11 mouse cellular contexts compared by ENCODE assay signal in genomic region chr9:35326644-35327263, GRCm38 (mm10). TPM values are rescaled to one million over a fixed set of nuclear protein-coding genes. Genes with fewer than 3 reads are reported as not detected.
DNase-seq lines count a peak whose midpoint lies in the region; ATAC-seq and TF ChIP-seq lines count a peak whose summit lies in the region.
"Had no signal": no experiment of that assay in that cellular context is flagged by ENCODE, and none has a peak within 500 bp of the region (broad histone marks: within the 10 kb centered on the region; RNA-seq: fewer than 3 reads in every experiment).

No protein-coding gene starts in this region.

- H3K9me3 ChIP-seq in forebrain, embryonic 12.5 days = no peaks in the 10 kb centered on the region
- H3K9me3 ChIP-seq in forebrain, embryonic 16.5 days (ENCODE audit: control insufficient read depth, low read length) = no peaks in the 10 kb centered on the region
- H3K9me3 ChIP-seq in midbrain, embryonic 10.5 days (replicated peaks) = no peaks in the 10 kb centered on the region
- no peaks in the 10 kb centered on the region for H3K9me3 ChIP-seq in midbrain, embryonic 13.5 days
- no peaks in the 10 kb centered on the region for H3K9me3 ChIP-seq in forebrain, embryonic 13.5 days (replicated peaks)
- H3K9me3 ChIP-seq: neural tube, embryonic 15.5 days had no signal

- no peak overlapping the region for H3K4me3 ChIP-seq in forebrain, embryonic 12.5 days (replicated peaks)
- no peak overlapping the region for H3K4me3 ChIP-seq in forebrain, embryonic 16.5 days (replicated peaks; ENCODE audit: low read length)
- H3K4me3 ChIP-seq in midbrain, embryonic 10.5 days = no peak overlapping the region
- no peak overlapping the region for H3K4me3 ChIP-seq in midbrain, embryonic 13.5 days (replicated peaks)
- H3K4me3 ChIP-seq in forebrain, embryonic 13.5 days = no peak overlapping the region
- H3K4me3 ChIP-seq in gastrocnemius, adult 2 months = no peak overlapping the region
- H3K4me3 ChIP-seq: neural tube, embryonic 15.5 days had no signal

- no peak for TF ChIP-seq CTCF in gastrocnemius, adult 2 months (IDR thresholded peaks at IDR 0.05)

- WGBS in forebrain, embryonic 12.5 days = 42% methylated on average over 7 of the region's 7 CpGs
- WGBS in forebrain, embryonic 16.5 days = 44% methylated on average over 7 of the region's 7 CpGs
- WGBS in midbrain, embryonic 10.5 days = 62% methylated on average over 7 of the region's 7 CpGs
- 71% methylated on average over 7 of the region's 7 CpGs for WGBS in midbrain, embryonic 13.5 days
- 38% methylated on average over 7 of the region's 7 CpGs for WGBS in forebrain, embryonic 13.5 days

- no peak overlapping the region for H3K4me2 ChIP-seq in forebrain, embryonic 12.5 days
- no peak overlapping the region for H3K4me2 ChIP-seq in forebrain, embryonic 16.5 days (ENCODE audit: low read length)
- H3K4me2 ChIP-seq in midbrain, embryonic 13.5 days (replicated peaks) = no peak overlapping the region
- H3K4me2 ChIP-seq in forebrain, embryonic 13.5 days = no peak overlapping the region
- H3K4me2 ChIP-seq: neural tube, embryonic 15.5 days had no signal

- intact Hi-C loops in gastrocnemius, adult 2 months (cut with DNase I) = no loop called here

- peak overlapping the region; percentile 65 for H3K27ac ChIP-seq in forebrain, embryonic 12.5 days
- H3K27ac ChIP-seq in forebrain, embryonic 16.5 days (ENCODE audit: low read length) = no peak overlapping the region
- H3K27ac ChIP-seq in midbrain, embryonic 10.5 days (replicated peaks) = 0 out of 2 replicates have a peak overlapping the region, but pooled peaks have one; percentile 7
- H3K27ac ChIP-seq in midbrain, embryonic 13.5 days = no peak overlapping the region
- peak overlapping the region; percentile 59; the same call in 1 of the 2 replicates for H3K27ac ChIP-seq in forebrain, embryonic 13.5 days
- no peak overlapping the region for H3K27ac ChIP-seq in gastrocnemius, adult 2 months
- H3K27ac ChIP-seq: neural tube, embryonic 15.5 days had no signal

- H3K36me3 ChIP-seq in forebrain, embryonic 12.5 days (replicated peaks) = no peaks in the 10 kb centered on the region
- no peaks in the 10 kb centered on the region for H3K36me3 ChIP-seq in forebrain, embryonic 16.5 days (ENCODE audit: control insufficient read depth, insufficient read depth)
- no peaks in the 10 kb centered on the region for H3K36me3 ChIP-seq in midbrain, embryonic 10.5 days
- H3K36me3 ChIP-seq in midbrain, embryonic 13.5 days = no peaks in the 10 kb centered on the region
- H3K36me3 ChIP-seq in forebrain, embryonic 13.5 days (ENCODE audit: poor library complexity, severe bottlenecking) = no peaks in the 10 kb centered on the region
- H3K36me3 ChIP-seq: neural tube, embryonic 15.5 days had no signal

- ATAC-seq in forebrain, embryonic 12.5 days (ENCODE audit: low FRiP score) = peak; percentile 20; the same call in 1 of the 2 replicates
- ATAC-seq in forebrain, embryonic 16.5 days = no peak
- ATAC-seq in midbrain, embryonic 13.5 days = no peak
- ATAC-seq in forebrain, embryonic 13.5 days = no peak

- peaks cover 70% of the 10 kb centered on the region for H3K27me3 ChIP-seq in forebrain, embryonic 12.5 days
- no peaks in the 10 kb centered on the region for H3K27me3 ChIP-seq in forebrain, embryonic 16.5 days (replicated peaks; ENCODE audit: control insufficient read depth, insufficient read depth, low read length)
- H3K27me3 ChIP-seq in midbrain, embryonic 10.5 days (ENCODE audit: low read depth, poor library complexity, severe bottlenecking) = peaks cover 93% of the 10 kb centered on the region
- peaks cover 77% of the 10 kb centered on the region for H3K27me3 ChIP-seq in midbrain, embryonic 13.5 days
- peaks cover 37% of the 10 kb centered on the region for H3K27me3 ChIP-seq in forebrain, embryonic 13.5 days

- DNase-seq in midbrain, embryonic 10.5 days (ENCODE audit: low spot score) = no peak
- DNase-seq in mesoderm, embryonic 11.5 days (ENCODE audit: low read depth, low spot score) = peak; percentile 58
- DNase-seq in yolk sac, embryonic 10.5 days (ENCODE audit: low spot score) = no peak
- DNase-seq in gastrocnemius, adult 2 months = no peak
- DNase-seq: adrenal gland, postnatal 36 days; cerebellum, adult 2 months had no signal

- no peak overlapping the region for H3K9ac ChIP-seq in forebrain, embryonic 12.5 days
- H3K9ac ChIP-seq in forebrain, embryonic 16.5 days (replicated peaks; ENCODE audit: low read depth, low read length) = no peak overlapping the region
- H3K9ac ChIP-seq in midbrain, embryonic 13.5 days (replicated peaks) = no peak overlapping the region
- no peak overlapping the region for H3K9ac ChIP-seq in forebrain, embryonic 13.5 days
- H3K9ac ChIP-seq: neural tube, embryonic 15.5 days had no signal

- H3K4me1 ChIP-seq in forebrain, embryonic 12.5 days = peaks cover 42% of the 10 kb centered on the region
- H3K4me1 ChIP-seq in forebrain, embryonic 16.5 days (replicated peaks; ENCODE audit: control insufficient read depth, insufficient read depth, low read length) = peaks cover 15% of the 10 kb centered on the region
- peaks cover 62% of the 10 kb centered on the region for H3K4me1 ChIP-seq in midbrain, embryonic 10.5 days
- peaks cover 23% of the 10 kb centered on the region for H3K4me1 ChIP-seq in midbrain, embryonic 13.5 days (replicated peaks)
- H3K4me1 ChIP-seq in forebrain, embryonic 13.5 days = peaks cover 51% of the 10 kb centered on the region

RNA-seq across cellular contexts. Expression of gene Rpusd4, which starts 59.1 kb away (rescaled TPM):
- polyA plus RNA-seq in forebrain, embryonic 12.5 days (2016; fragmentation: Nextera tagmentation; extraction: Ambion mirVana) = 25.6 and 27.9 TPM in 2 replicates
- polyA plus RNA-seq in forebrain, embryonic 16.5 days (2015; fragmentation: Nextera tagmentation; extraction: Ambion mirVana) = 19.7 and 23.1 TPM in 2 replicates
- polyA plus RNA-seq in midbrain, embryonic 10.5 days (2016; fragmentation: Nextera tagmentation; extraction: Ambion mirVana) = 28.6 and 32.2 TPM in 2 replicates
- 20.3 and 24.1 TPM in 2 replicates for polyA plus RNA-seq in midbrain, embryonic 13.5 days (2015; fragmentation: Nextera tagmentation; extraction: Ambion mirVana)
- 22.0 and 23.5 TPM in 2 replicates for polyA plus RNA-seq in forebrain, embryonic 13.5 days (2015; fragmentation: Nextera tagmentation; extraction: Ambion mirVana)
- total RNA-seq in gastrocnemius, adult 2 months (2021) = 1 to 10 TPM; 6.8 to 7.5 TPM

RNA-seq across cellular contexts. Expression of gene Fam118b, which starts 59.1 kb away (rescaled TPM):
- 73.9 TPM in 2 replicates for polyA plus RNA-seq in forebrain, embryonic 12.5 days (2016; fragmentation: Nextera tagmentation; extraction: Ambion mirVana)
- 86.8 and 92.5 TPM in 2 replicates for polyA plus RNA-seq in forebrain, embryonic 16.5 days (2015; fragmentation: Nextera tagmentation; extraction: Ambion mirVana)
- polyA plus RNA-seq in midbrain, embryonic 10.5 days (2016; fragmentation: Nextera tagmentation; extraction: Ambion mirVana) = 71.7 and 72.7 TPM in 2 replicates
- polyA plus RNA-seq in midbrain, embryonic 13.5 days (2015; fragmentation: Nextera tagmentation; extraction: Ambion mirVana) = 83.1 and 86.8 TPM in 2 replicates
- 88.5 and 88.8 TPM in 2 replicates for polyA plus RNA-seq in forebrain, embryonic 13.5 days (2015; fragmentation: Nextera tagmentation; extraction: Ambion mirVana)
- 10 to 100 TPM; 24.3 to 29.8 TPM for total RNA-seq in gastrocnemius, adult 2 months (2021)

Comparison
In these comparisons a context has a peak if more than half of its experiments do, and no peak if none do; other contexts are left out.
1. H3K27ac ChIP-seq: peak in forebrain, embryonic 12.5 days (single experiment), midbrain, embryonic 10.5 days (single experiment) and forebrain, embryonic 13.5 days (single experiment); none in forebrain, embryonic 16.5 days (single experiment), midbrain, embryonic 13.5 days (single experiment) and gastrocnemius, adult 2 months (single experiment).